Mouse (Mus musculus) stomach, postnatal 0 days (tissue): ENCODE measurements at regions not wholly inside any gene's neighbourhood (a gene's known extent, or its start where the extent isn't known, plus 50 kb on each side); places are given as distances from the start of the nearest gene placed in this dataset.

Experiments
- ATAC-seq: fragments of 200-750 bp; cut with Nextera tagmentation; 2 replicates; pipeline ENCODE4 v1.8.0; 2017; ENCODE audit not compliant: low FRiP score, low TSS enrichment
- DNase-seq: peaks from one replicate; pipeline ENCODE4 v3.0.0-alpha.2; 2016; ENCODE audit warnings: low spot score
- H3K27ac ChIP-seq: fragments of 300-500 bp; sonication (generic); replicated peaks from 2 replicates; pipeline ENCODE4 v1.5.1; 2014; ENCODE audit warnings: mild to moderate bottlenecking, control low read depth
- H3K27me3 ChIP-seq: fragments of 300-500 bp; sonication (generic); 2 replicates; pipeline ENCODE4 v1.6.1; 2014; ENCODE audit warnings: low read length; ENCODE audit not compliant: control insufficient read depth, insufficient read depth
- H3K36me3 ChIP-seq: fragments of 300-500 bp; sonication (generic); 2 replicates; pipeline ENCODE4 v1.6.1; 2014; ENCODE audit warnings: low read length, mixed read lengths; ENCODE audit not compliant: control insufficient read depth, insufficient read depth
- H3K4me1 ChIP-seq: fragments of 300-500 bp; sonication (generic); replicated peaks from 2 replicates; pipeline ENCODE4 v1.6.1; 2014; ENCODE audit warnings: antibody characterized with exemption; ENCODE audit not compliant: control insufficient read depth, insufficient read depth
- H3K4me2 ChIP-seq: fragments of 300-500 bp; sonication (generic); replicated peaks from 2 replicates; pipeline ENCODE4 v1.6.1; 2014; ENCODE audit warnings: low read depth, mild to moderate bottlenecking, control low read depth, moderate library complexity
- H3K4me3 ChIP-seq: fragments of 300-500 bp; sonication (generic); 2 replicates; pipeline ENCODE4 v1.5.1; 2014; ENCODE audit warnings: low read depth, low read length, control low read depth
- H3K9ac ChIP-seq: fragments of 300-500 bp; sonication (generic); 2 replicates; pipeline ENCODE4 v1.6.1; 2014; ENCODE audit warnings: mild to moderate bottlenecking, low read length, control low read depth, mixed read lengths
- H3K9me3 ChIP-seq: fragments of 300-500 bp; sonication (generic); 2 replicates; pipeline ENCODE4 v1.6.1; 2016; ENCODE audit warnings: low read length; ENCODE audit not compliant: control insufficient read depth
- CTCF ChIP-seq: IDR thresholded peaks from 2 replicates; pipeline ENCODE4 v1.5.1; 2016; ENCODE audit warnings: antibody characterized with exemption, low read depth, mild to moderate bottlenecking, moderate library complexity
- EP300 ChIP-seq: optimal IDR thresholded peaks from 2 replicates; pipeline ENCODE3; 2016; ENCODE audit warnings: antibody characterized with exemption
- WGBS: fragments of 180-500 bp; shearing (Covaris S2); extraction: QIAGEN DNeasy Blood & Tissue Kit; methylation state at CpG from one replicate; pipeline ENCODE4 v1.1.7; 2014; 5-methylcytosine and 5-hydroxymethylcytosine counted together

DNA sequence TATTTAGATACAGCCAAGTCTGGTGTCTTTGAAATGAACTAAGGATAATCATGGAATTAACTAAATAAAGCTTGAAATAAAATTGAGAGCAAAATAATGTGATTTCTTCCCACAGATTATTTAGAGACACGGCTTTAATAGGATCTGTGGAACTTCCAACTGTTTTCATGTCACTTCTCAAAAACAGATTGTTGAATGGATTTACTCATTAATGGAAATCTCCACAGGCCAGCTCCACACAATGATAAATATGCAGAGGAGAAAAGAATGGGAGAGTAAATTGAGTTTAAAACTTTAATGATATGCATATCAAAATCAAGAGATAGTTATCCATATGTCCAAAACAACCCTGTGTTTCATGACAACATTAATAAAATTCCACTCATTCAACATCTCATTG is 369.6 kb upstream of the Fsip2 start:
- H3K36me3 ChIP-seq = no peaks in the 10 kb centered on the region
- no peak overlapping the region for H3K9ac ChIP-seq
- no peak overlapping the region for H3K27ac ChIP-seq
- no peaks in the 10 kb centered on the region for H3K4me1 ChIP-seq
- H3K9me3 ChIP-seq = no peaks in the 10 kb centered on the region
- ATAC-seq = no peak
- H3K4me2 ChIP-seq = no peak overlapping the region
- no peak for DNase-seq
- TF ChIP-seq EP300 (no peak), CTCF (no peak)
- H3K27me3 ChIP-seq = no peaks in the 10 kb centered on the region
- no peak overlapping the region for H3K4me3 ChIP-seq
- 75% methylated on average over 1 of the region's 1 CpGs for WGBS

- TF ChIP-seq CTCF (no peak), EP300 (no peak)
These were observed 363.8 kb upstream of the Fsip2 start for GRCm38 (mm10) chr2:82579665-82580064.

DNA sequence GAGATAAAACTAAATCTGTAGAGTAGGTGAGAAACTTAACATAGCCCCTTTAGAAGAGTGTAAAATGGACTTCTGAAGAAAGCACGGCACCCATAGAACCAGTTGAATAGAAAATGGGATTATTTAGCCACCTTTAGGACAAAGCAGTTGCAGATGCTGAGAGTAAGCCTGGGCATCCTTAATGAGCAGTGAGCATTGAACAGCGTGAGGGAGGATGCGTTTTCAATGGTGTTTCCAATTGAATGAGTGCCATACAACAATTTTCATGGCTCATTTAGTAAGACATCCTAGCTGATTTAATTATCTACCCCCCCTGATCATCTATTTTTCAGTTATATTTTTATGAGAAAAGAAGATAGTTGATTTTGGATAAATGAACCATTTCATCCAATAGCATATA is 327.2 kb upstream of the Fsip2 start:
- ATAC-seq = no peak
- no peaks in the 10 kb centered on the region for H3K36me3 ChIP-seq
- no peak for DNase-seq
- no peak for TF ChIP-seq CTCF
- TF ChIP-seq EP300 = no peak
- no peaks in the 10 kb centered on the region for H3K4me1 ChIP-seq
- no peak overlapping the region for H3K9ac ChIP-seq
- no peaks in the 10 kb centered on the region for H3K9me3 ChIP-seq
- no peak overlapping the region for H3K4me3 ChIP-seq
- H3K27me3 ChIP-seq = no peaks in the 10 kb centered on the region
- no peak overlapping the region for H3K27ac ChIP-seq
- no peak overlapping the region for H3K4me2 ChIP-seq
- 87% methylated on average over 3 of the region's 3 CpGs for WGBS

More at GRCm38 (mm10) chr2:82579665-82580064, 363.8 kb upstream of the Fsip2 start:
- Histone ChIP-seq H3K9ac (no peak overlapping the region), H3K4me1 (no peaks in the 10 kb centered on the region), H3K9me3 (no peaks in the 10 kb centered on the region), H3K4me3 (no peak overlapping the region), H3K36me3 (no peaks in the 10 kb centered on the region), H3K27ac (no peak overlapping the region), H3K27me3 (no peaks in the 10 kb centered on the region), H3K4me2 (no peak overlapping the region)
- DNase-seq (no peak), ATAC-seq (no peak)
- WGBS = 47% methylated on average over 1 of the region's 1 CpGs

- no peaks in the 10 kb centered on the region for H3K9me3 ChIP-seq
- TF ChIP-seq EP300 (no peak), CTCF (no peak)
- H3K9ac ChIP-seq = no peak overlapping the region
- no peak overlapping the region for H3K4me2 ChIP-seq
- H3K27ac ChIP-seq = no peak overlapping the region
- no peaks in the 10 kb centered on the region for H3K27me3 ChIP-seq
- H3K4me1 ChIP-seq = no peaks in the 10 kb centered on the region
- no peaks in the 10 kb centered on the region for H3K36me3 ChIP-seq
- no peak overlapping the region for H3K4me3 ChIP-seq
- DNase-seq (no peak), ATAC-seq (no peak)
- 71% methylated on average over 1 of the region's 1 CpGs for WGBS
These were observed 322.9 kb upstream of the Fsip2 start for GRCm38 (mm10) chr2:82620553-82620952.

DNA sequence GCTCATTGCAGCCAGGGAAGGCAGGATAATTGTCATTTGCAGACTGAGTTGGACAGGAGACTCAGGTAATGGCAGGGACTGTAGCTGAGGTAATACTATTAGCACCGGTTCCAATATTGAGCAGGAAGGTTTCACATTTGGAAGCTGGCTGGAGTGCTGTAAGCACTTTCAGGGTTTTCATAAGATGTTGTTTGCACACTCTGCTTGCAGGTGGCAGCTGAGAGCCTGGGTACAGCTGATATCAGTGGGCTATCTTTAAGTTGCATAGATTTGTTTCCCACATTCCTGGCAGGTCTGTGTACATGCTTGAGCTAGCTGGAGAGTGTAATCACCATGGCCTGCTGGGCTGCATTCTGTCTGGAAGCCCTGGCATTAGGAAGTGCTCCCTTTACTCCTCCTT is 299.0 kb upstream of the Fsip2 start:
- no peak for DNase-seq
- H3K27ac ChIP-seq = no peak overlapping the region
- no peaks in the 10 kb centered on the region for H3K4me1 ChIP-seq
- no peak overlapping the region for H3K4me2 ChIP-seq
- no peak overlapping the region for H3K9ac ChIP-seq
- ATAC-seq = no peak
- WGBS = 62% methylated on average over 1 of the region's 1 CpGs
- H3K9me3 ChIP-seq = no peaks in the 10 kb centered on the region
- no peaks in the 10 kb centered on the region for H3K36me3 ChIP-seq
- no peaks in the 10 kb centered on the region for H3K27me3 ChIP-seq
- H3K4me3 ChIP-seq = no peak overlapping the region
- no peak for TF ChIP-seq EP300
- no peak for TF ChIP-seq CTCF
